Mouse (Mus musculus) MEL (cell line): ENCODE data around the gene Tcf12. TPM values are rescaled to one million over a fixed set of nuclear protein-coding genes. Genes with fewer than 3 reads are reported as not detected.

ENCODE experiments used
- DNase-seq: peaks from one replicate; pipeline ENCODE4 v3.0.0; 2011; ENCODE audit warnings: low read depth, low spot score
- H3K27ac ChIP-seq: 2 replicates; pipeline ENCODE4 v1.5.1; 2012; ENCODE audit warnings: low read depth, mild to moderate bottlenecking, control low read depth, low read length, moderate library complexity; ENCODE audit not compliant: control insufficient read depth
- H3K27me3 ChIP-seq, 2 experiments: fragments of 150-350 bp in 1 of 2; sonication (generic) in 1 of 2; 2 replicates each; pipeline ENCODE4 v1.6.1; 2012; ENCODE audit warnings: low read length in 2 of 2, mild to moderate bottlenecking in 2 of 2, improper control_type of control experiment in 1 of 2, moderate library complexity in 1 of 2; ENCODE audit not compliant: insufficient read depth in 2 of 2, control insufficient read depth in 1 of 2
- H3K36me3 ChIP-seq, 2 experiments: 2 replicates each; pipeline ENCODE4 v1.6.1; 2012 to 2014; ENCODE audit warnings: low read length in 2 of 2, improper control_type of control experiment in 1 of 2, inconsistent platforms in 1 of 2, mild to moderate bottlenecking in 1 of 2; ENCODE audit not compliant: insufficient read depth in 2 of 2, control insufficient read depth in 1 of 2
- H3K4me1 ChIP-seq, 2 experiments: fragments of 150-350 bp in 1 of 2; sonication (generic) in 1 of 2; 2 replicates each; pipeline ENCODE4 v1.6.1; 2012; ENCODE audit warnings: low read length in 2 of 2, improper control_type of control experiment in 1 of 2, mild to moderate bottlenecking in 1 of 2; ENCODE audit not compliant: insufficient read depth in 2 of 2, control insufficient read depth in 1 of 2
- H3K4me3 ChIP-seq, 2 experiments: fragments of 150-350 bp in 1 of 2; sonication (generic) in 1 of 2; 2 replicates each; pipeline ENCODE4 v1.5.1; 2012; ENCODE audit warnings: low read depth in 2 of 2, low read length in 2 of 2, mild to moderate bottlenecking in 2 of 2, moderate library complexity in 2 of 2, control low read depth in 1 of 2, improper control_type of control experiment in 1 of 2; ENCODE audit not compliant: control insufficient read depth in 1 of 2, insufficient read depth in 1 of 2
- H3K79me2 ChIP-seq: 2 replicates; pipeline ENCODE4 v1.6.1; 2012; ENCODE audit warnings: mild to moderate bottlenecking, low read length, moderate library complexity; ENCODE audit not compliant: control insufficient read depth, poor library complexity, insufficient read depth
- H3K9ac ChIP-seq: 2 replicates; pipeline ENCODE4 v1.6.1; 2012; ENCODE audit warnings: low read depth, mild to moderate bottlenecking, control low read depth, low read length, moderate library complexity; ENCODE audit not compliant: control insufficient read depth, poor library complexity, severe bottlenecking
- H3K9me3 ChIP-seq: fragments of 150-350 bp; sonication (generic); replicated peaks from 2 replicates; pipeline ENCODE4 v1.6.1; 2012; ENCODE audit warnings: mild to moderate bottlenecking, low read length, improper control_type of control experiment, moderate library complexity; ENCODE audit not compliant: insufficient read depth
- BHLHE40 ChIP-seq: IDR thresholded peaks from 2 replicates; pipeline ENCODE4 v1.6.1; 2012; ENCODE audit warnings: low read depth, mild to moderate bottlenecking, inconsistent platforms, low read length, improper control_type of control experiment, borderline replicate concordance
- CHD1 ChIP-seq: IDR thresholded peaks from 2 replicates; pipeline ENCODE4 v1.6.1; 2012; ENCODE audit warnings: low read depth, mild to moderate bottlenecking, inconsistent platforms, low read length, improper control_type of control experiment
- CHD2 ChIP-seq: IDR thresholded peaks from 2 replicates; pipeline ENCODE4 v1.6.1; 2011; ENCODE audit warnings: low read length, improper control_type of control experiment
- CTCF ChIP-seq, 3 experiments: IDR thresholded peaks in 2 of 3; conservative IDR thresholded peaks in 1 of 3; 2 replicates each; pipeline ENCODE4 v1.5.1; 2011 to 2012; ENCODE audit warnings: low read length in 3 of 3, low read depth in 2 of 3, mild to moderate bottlenecking in 2 of 3, improper control_type of control experiment in 1 of 3, inconsistent platforms in 1 of 3, mixed read lengths in 1 of 3, moderate library complexity in 1 of 3; ENCODE audit not compliant: control insufficient read depth in 1 of 3, insufficient read depth in 1 of 3, poor library complexity in 1 of 3, severe bottlenecking in 1 of 3
- ELF1 ChIP-seq: IDR thresholded peaks from 2 replicates; pipeline ENCODE4 v1.6.1; 2014; ENCODE audit warnings: low read depth, mild to moderate bottlenecking, inconsistent platforms, low read length, improper control_type of control experiment, moderate library complexity
- ETS1 ChIP-seq: IDR thresholded peaks from 2 replicates; pipeline ENCODE4 v1.6.1; 2012; ENCODE audit warnings: low read depth, mild to moderate bottlenecking, inconsistent platforms, low read length, improper control_type of control experiment, moderate library complexity
- JUND ChIP-seq: IDR thresholded peaks from 2 replicates; pipeline ENCODE4 v1.6.1; 2011; ENCODE audit warnings: low read depth, mild to moderate bottlenecking, improper control_type of control experiment, low read length
- MAFK ChIP-seq: IDR thresholded peaks from 2 replicates; pipeline ENCODE4 v1.6.1; 2011; ENCODE audit warnings: low read depth, mild to moderate bottlenecking, low read length, improper control_type of control experiment, borderline replicate concordance
- MAX ChIP-seq: IDR thresholded peaks from 2 replicates; pipeline ENCODE4 v1.6.1; 2011; ENCODE audit warnings: low read length, improper control_type of control experiment
- MEF2A ChIP-seq: IDR thresholded peaks from 2 replicates; pipeline ENCODE4 v1.6.1; 2014; ENCODE audit warnings: low read depth, mild to moderate bottlenecking, inconsistent platforms, low read length, improper control_type of control experiment; ENCODE audit not compliant: poor library complexity, insufficient replicate concordance, severe bottlenecking; ENCODE audit errors: extremely low read depth
- MXI1 ChIP-seq: IDR thresholded peaks from 2 replicates; pipeline ENCODE4 v1.6.1; 2011; ENCODE audit warnings: mild to moderate bottlenecking, low read depth, low read length, improper control_type of control experiment
- MYC ChIP-seq: IDR thresholded peaks from 2 replicates; pipeline ENCODE4 v1.6.1; 2011; ENCODE audit warnings: low read depth, mild to moderate bottlenecking, low read length, improper control_type of control experiment, moderate library complexity
- NELFE ChIP-seq: IDR thresholded peaks from 2 replicates; pipeline ENCODE4 v1.6.1; 2011; ENCODE audit warnings: low read depth, low read length, improper control_type of control experiment
- POLR2A ChIP-seq, 2 experiments: IDR thresholded peaks; 2 replicates each; pipeline ENCODE4 v1.6.1; 2011 to 2012; ENCODE audit warnings: low read length in 2 of 2, mild to moderate bottlenecking in 2 of 2, control low read depth in 1 of 2, improper control_type of control experiment in 1 of 2, low read depth in 1 of 2, moderate library complexity in 1 of 2; ENCODE audit not compliant: control insufficient read depth in 1 of 2, insufficient read depth in 1 of 2, poor library complexity in 1 of 2
- POLR2AphosphoS5 ChIP-seq: IDR thresholded peaks from 2 replicates; pipeline ENCODE4 v1.6.1; 2012; ENCODE audit warnings: low read depth, borderline replicate concordance, mild to moderate bottlenecking, inconsistent platforms, low read length, moderate library complexity, mixed read lengths
- RCOR1 ChIP-seq: IDR thresholded peaks from 2 replicates; pipeline ENCODE4 v1.6.1; 2012; ENCODE audit warnings: low read depth, mild to moderate bottlenecking, inconsistent platforms, low read length, improper control_type of control experiment
- SIN3A ChIP-seq: IDR thresholded peaks from 2 replicates; pipeline ENCODE4 v1.6.1; 2012; ENCODE audit warnings: low read length, improper control_type of control experiment, inconsistent platforms
- TBP ChIP-seq: IDR thresholded peaks from 2 replicates; pipeline ENCODE4 v1.8.0; 2011; ENCODE audit warnings: low read depth, low read length, improper control_type of control experiment
- USF1 ChIP-seq: IDR thresholded peaks from 2 replicates; pipeline ENCODE4 v1.6.1; 2014; ENCODE audit warnings: low read depth, mild to moderate bottlenecking, inconsistent platforms, low read length, improper control_type of control experiment, moderate library complexity
- ZC3H11A ChIP-seq: IDR thresholded peaks from 2 replicates; pipeline ENCODE4 v1.6.1; 2012; ENCODE audit warnings: low read depth, mild to moderate bottlenecking, inconsistent platforms, low read length, improper control_type of control experiment
- ZMIZ1 ChIP-seq: IDR thresholded peaks from 2 replicates; pipeline ENCODE4 v1.6.1; 2012; ENCODE audit warnings: low read depth, mild to moderate bottlenecking, inconsistent platforms, low read length, improper control_type of control experiment, moderate library complexity
- polyA plus RNA-seq, 2 experiments: library from polyadenylated mRNA; stranded (reverse) in 1 of 2; unstranded in 1 of 2; fragments of >175 nt in 1 of 2; fragments of >200 nt in 1 of 2; gene quantifications; 2 replicates each; pipeline versions ENCODE4 v1.2.1 to v1.2.4; 2012; ENCODE audit warnings: low replicate concordance in 2 of 2, low read depth in 1 of 2; ENCODE audit not compliant: insufficient read length in 2 of 2, insufficient read depth in 1 of 2, missing spikeins in 1 of 2
- total RNA-seq: library from RNA; depleted of rRNA; stranded (reverse); fragments of 300-350 nt; gene quantifications from 2 replicates; pipeline ENCODE4 v1.2.3, GENCODE M21; 2012

Tcf12 gene
- total and polyA plus RNA-seq, 3 experiments: 29.3 to 70.5 (median 39.6) TPM

GRCm38 (mm10) chr9:71826040-71826525, 285.6 kb downstream of the Tcf12 start:
- Histone ChIP-seq H3K27me3 (peaks cover 0 to 2% of the 10 kb centered on the region in 2 experiments; a peak in 2 of 4 replicates), H3K79me2 (no peaks in the 10 kb centered on the region), H3K36me3 (no peaks in the 10 kb centered on the region), H3K4me3 (no peak overlapping the region)
- no peak for DNase-seq
- TF ChIP-seq ETS1: no peak
- no peak for TF ChIP-seq MEF2A
- TF ChIP-seq MAFK: no peak
- no peak for TF ChIP-seq USF1
- TF ChIP-seq NELFE: no peak
- no peak for TF ChIP-seq SIN3A
- TF ChIP-seq ELF1: no peak
- no peak for TF ChIP-seq CHD1
- no peak for TF ChIP-seq ZMIZ1
- TF ChIP-seq BHLHE40: no peak
- TF ChIP-seq RCOR1: no peak
- TF ChIP-seq ZC3H11A: no peak
- no peak for TF ChIP-seq POLR2AphosphoS5
- TF ChIP-seq JUND: no peak
- TF ChIP-seq, all 39 proteins: peak for 0
- H3K4me1 ChIP-seq: no peaks in the 10 kb centered on the region
- H3K27ac ChIP-seq: no peak overlapping the region
- no peaks in the 10 kb centered on the region for H3K9me3 ChIP-seq
- H3K9ac ChIP-seq: no peak overlapping the region

GRCm38 (mm10) chr9:71822003-71822402, 289.7 kb downstream of the Tcf12 start:
- TF ChIP-seq MYC: no peak
- no peak for TF ChIP-seq SIN3A
- no peak for TF ChIP-seq MXI1
- no peak for TF ChIP-seq POLR2A (IDR thresholded peaks at IDR 0.05; ENCODE audit: control insufficient read depth in 1 of 2, insufficient read depth in 1 of 2, low read depth in 1 of 2, low read length in 2 of 2, poor library complexity in 1 of 2)
- TF ChIP-seq TBP: no peak
- no peak for TF ChIP-seq MAX
- TF ChIP-seq MEF2A: no peak
- TF ChIP-seq CTCF (IDR thresholded peaks at IDR 0.05 in 2 of 3, conservative IDR thresholded peaks at IDR 0.05 in 1 of 3; ENCODE audit: control insufficient read depth in 1 of 3, insufficient read depth in 1 of 3, low read depth in 2 of 3, low read length in 3 of 3, poor library complexity in 1 of 3, severe bottlenecking in 1 of 3): no peak
- no peak for TF ChIP-seq CHD2
- TF ChIP-seq ZC3H11A: no peak
- H3K27me3 ChIP-seq: peaks cover 0 to 6% of the 10 kb centered on the region in 2 experiments
- H3K4me3 ChIP-seq: no peak overlapping the region
- H3K27ac ChIP-seq: no peak overlapping the region
- no peaks in the 10 kb centered on the region for H3K79me2 ChIP-seq
- DNase-seq: no peak
- H3K4me1 ChIP-seq: no peaks in the 10 kb centered on the region
- no peak overlapping the region for H3K9ac ChIP-seq
- H3K36me3 ChIP-seq: no peaks in the 10 kb centered on the region
- H3K9me3 ChIP-seq: no peaks in the 10 kb centered on the region
